Comparison of ENCODE assay signal across 8 mouse cellular contexts in genomic region chr5:122420676-122421075, GRCm38 (mm10). TPM values are rescaled to one million over a fixed set of nuclear protein-coding genes. Genes with fewer than 3 reads are reported as not detected.
A peak's percentile ranks its signal among the peaks of the same experiment; 100 is the strongest.
DNase-seq lines count a peak whose midpoint lies in the region; ATAC-seq and TF ChIP-seq lines count a peak whose summit lies in the region.
"Not testable (repeated sequence)": the region's sequence is repeated elsewhere in the genome, so short reads cannot be mapped to it uniquely, and the experiment has no call there.

No protein-coding gene starts in this region.

- H3K9me3 ChIP-seq in heart, postnatal 0 days (replicated peaks; ENCODE audit: control insufficient read depth, low read length); kidney, postnatal 0 days (replicated peaks; ENCODE audit: low read length); liver, embryonic 15.5 days (replicated peaks): not testable (repeated sequence)

- not testable (repeated sequence) for H3K4me3 ChIP-seq in heart, postnatal 0 days (ENCODE audit: low read depth, low read length); kidney, postnatal 0 days (replicated peaks; ENCODE audit: low read depth, low read length); liver, embryonic 15.5 days (replicated peaks)

- H3K27ac ChIP-seq in heart, postnatal 0 days (ENCODE audit: low read depth); kidney, postnatal 0 days; liver, embryonic 15.5 days (replicated peaks): not testable (repeated sequence)

- H3K27me3 ChIP-seq in heart, postnatal 0 days (ENCODE audit: control insufficient read depth, insufficient read depth, low read length); kidney, postnatal 0 days (ENCODE audit: insufficient read depth, low read length); liver, embryonic 15.5 days: not testable (repeated sequence)

- WGBS in heart, postnatal 0 days: 62% methylated on average over 4 of the region's 4 CpGs
- WGBS in kidney, postnatal 0 days: 49% methylated on average over 4 of the region's 4 CpGs
- 30% methylated on average over 4 of the region's 4 CpGs for WGBS in large intestine, adult 2 months
- WGBS in liver, embryonic 15.5 days (ENCODE audit: insufficient replicate concordance): 43% methylated on average over 4 of the region's 4 CpGs

- not testable (repeated sequence) for TF ChIP-seq CTCF in heart, postnatal 0 days (IDR thresholded peaks at IDR 0.05; ENCODE audit: low read depth); kidney, postnatal 0 days (IDR thresholded peaks at IDR 0.05; ENCODE audit: low read depth)

- not testable (repeated sequence) for TF ChIP-seq EP300 in heart, postnatal 0 days (IDR thresholded peaks at IDR 0.05; ENCODE audit: low read depth)

- not testable (repeated sequence) for H3K4me1 ChIP-seq in heart, postnatal 0 days (ENCODE audit: control insufficient read depth, insufficient read depth); kidney, postnatal 0 days (replicated peaks; ENCODE audit: insufficient read depth, low read length)
- H3K4me1 ChIP-seq in liver, embryonic 15.5 days (replicated peaks): peaks cover 28% of the 10 kb centered on the region

- not testable (repeated sequence) for H3K36me3 ChIP-seq in heart, postnatal 0 days (replicated peaks; ENCODE audit: control insufficient read depth, insufficient read depth, low read length); kidney, postnatal 0 days (ENCODE audit: insufficient read depth, low read length); liver, embryonic 15.5 days (replicated peaks)

- not testable (repeated sequence) for ATAC-seq in heart, postnatal 0 days (ENCODE audit: insufficient read depth, low read depth); liver, embryonic 15.5 days (ENCODE audit: insufficient read depth)
- peak; percentile 72; the same call in 1 of the 2 replicates for ATAC-seq in kidney, postnatal 0 days (replicated peaks; ENCODE audit: low FRiP score, low read depth)

- H3K9ac ChIP-seq in heart, postnatal 0 days (replicated peaks; ENCODE audit: low read depth, low read length); kidney, postnatal 0 days (ENCODE audit: low read depth, low read length); liver, embryonic 15.5 days: not testable (repeated sequence)

- DNase-seq in A20 (ENCODE audit: low read depth, low spot score) (peak; percentile 86), ES-CJ7 (ENCODE audit: low read depth, low spot score) (peak; percentile 53)
- DNase-seq in heart, postnatal 0 days (ENCODE audit: low spot score): peak; percentile 2
- peak; percentile 79 for DNase-seq in kidney, adult 18-20 months
- peak; percentile 44 for DNase-seq in kidney, postnatal 0 days (ENCODE audit: low spot score)
- peak; percentile 54 for DNase-seq in large intestine, adult 2 months (ENCODE audit: low read depth, low spot score)
- peak; percentile 27 for DNase-seq in naive thymus-derived CD4-positive, alpha-beta T cell, adult 2 months (ENCODE audit: low read depth)

- not testable (repeated sequence) for H3K4me2 ChIP-seq in heart, postnatal 0 days (ENCODE audit: low read depth, low read length); kidney, postnatal 0 days (ENCODE audit: low read length)
- peak overlapping the region; percentile 94; the same call in 1 of the 2 replicates for H3K4me2 ChIP-seq in liver, embryonic 15.5 days

RNA-seq across cellular contexts. Expression of gene Anapc7, which starts 0.8 kb away (rescaled TPM):
- total RNA-seq in heart, postnatal 0 days (2014; rRNA removed; ENCODE audit: low replicate concordance): 30.1 and 38.9 TPM in 2 replicates
- polyA plus RNA-seq in heart, postnatal 0 days (2015; fragmentation: Nextera tagmentation; extraction: Ambion mirVana): 33.1 and 36.9 TPM in 2 replicates
- polyA plus RNA-seq in kidney, postnatal 0 days (2015; fragmentation: Nextera tagmentation; extraction: Ambion mirVana): 37.5 and 42.0 TPM in 2 replicates
- polyA plus RNA-seq in large intestine, adult 2 months (2012; rRNA removed): 20.6 and 21.6 TPM in 2 replicates
- polyA plus RNA-seq in liver, embryonic 15.5 days (2015; fragmentation: Nextera tagmentation; extraction: Ambion mirVana): 14.4 and 17.2 TPM in 2 replicates

RNA-seq across cellular contexts. Expression of gene Arpc3, which starts 29.0 kb away (rescaled TPM):
- total RNA-seq in heart, postnatal 0 days (2014; rRNA removed; ENCODE audit: low replicate concordance): 157 and 179 TPM in 2 replicates
- polyA plus RNA-seq in heart, postnatal 0 days (2015; fragmentation: Nextera tagmentation; extraction: Ambion mirVana): 97.2 and 106 TPM in 2 replicates
- polyA plus RNA-seq in kidney, postnatal 0 days (2015; fragmentation: Nextera tagmentation; extraction: Ambion mirVana): 136 and 141 TPM in 2 replicates
- polyA plus RNA-seq in large intestine, adult 2 months (2012; rRNA removed): 289 and 295 TPM in 2 replicates
- polyA plus RNA-seq in liver, embryonic 15.5 days (2015; fragmentation: Nextera tagmentation; extraction: Ambion mirVana): 80.7 and 105 TPM in 2 replicates

RNA-seq across cellular contexts. Expression of gene Fam216a, which starts 48.5 kb away (rescaled TPM):
- total RNA-seq in heart, postnatal 0 days (2014; rRNA removed; ENCODE audit: low replicate concordance): 21.8 and 40.7 TPM in 2 replicates
- polyA plus RNA-seq in heart, postnatal 0 days (2015; fragmentation: Nextera tagmentation; extraction: Ambion mirVana): 30.5 and 31.8 TPM in 2 replicates
- polyA plus RNA-seq in kidney, postnatal 0 days (2015; fragmentation: Nextera tagmentation; extraction: Ambion mirVana): 55.7 and 61.0 TPM in 2 replicates
- polyA plus RNA-seq in large intestine, adult 2 months (2012; rRNA removed): 5.7 and 6.5 TPM in 2 replicates
- polyA plus RNA-seq in liver, embryonic 15.5 days (2015; fragmentation: Nextera tagmentation; extraction: Ambion mirVana): 16.9 and 19.1 TPM in 2 replicates

RNA-seq across cellular contexts. Expression of gene Gpn3, which starts 49.0 kb away (rescaled TPM):
- 28.5 and 50.9 TPM in 2 replicates for total RNA-seq in heart, postnatal 0 days (2014; rRNA removed; ENCODE audit: low replicate concordance)
- polyA plus RNA-seq in heart, postnatal 0 days (2015; fragmentation: Nextera tagmentation; extraction: Ambion mirVana): 42.9 and 48.7 TPM in 2 replicates
- polyA plus RNA-seq in kidney, postnatal 0 days (2015; fragmentation: Nextera tagmentation; extraction: Ambion mirVana): 64.4 and 64.5 TPM in 2 replicates
- polyA plus RNA-seq in large intestine, adult 2 months (2012; rRNA removed): 17.8 and 28.1 TPM in 2 replicates
- 48.7 and 53.5 TPM in 2 replicates for polyA plus RNA-seq in liver, embryonic 15.5 days (2015; fragmentation: Nextera tagmentation; extraction: Ambion mirVana)

Comparison
In these comparisons a context has a peak if more than half of its experiments do, and no peak if none do; other contexts are left out.
1. DNase-seq: peak in every context shown above with its lines; median percentile 86 in A20; 79 in kidney, adult 18-20 months; 54 in large intestine, adult 2 months; 53 in ES-CJ7; 44 in kidney, postnatal 0 days; 27 in naive thymus-derived CD4-positive, alpha-beta T cell, adult 2 months; 2 in heart, postnatal 0 days.